Mouse (Mus musculus) lung, postnatal 25 days (tissue): ENCODE data around the gene Aldh5a1.

Source experiments
- DNase-seq: peaks from one replicate; pipeline ENCODE4 v3.0.0; 2022; ENCODE audit warnings: low spot score

The Aldh5a1 gene

GRCm38 (mm10) chr13:24866430-24867402 is 70.7 kb downstream of the Aldh5a1 start:
- no peak for DNase-seq

- DNase-seq, result peak; percentile 55
Observed at GRCm38 (mm10) chr13:24862520-24862919, 74.9 kb downstream of the Aldh5a1 start.

GRCm38 (mm10) chr13:24862021-24862420 is 75.4 kb downstream of the Aldh5a1 start:
- peak; percentile 2 for DNase-seq

- DNase-seq, result no peak
Observed at GRCm38 (mm10) chr13:24861084-24861483, 76.4 kb downstream of the Aldh5a1 start.

GRCm38 (mm10) chr13:24859115-24859514 is 78.3 kb downstream of the Aldh5a1 start:
- no peak for DNase-seq
